Mouse (Mus musculus) kidney, adult 2 months (tissue): ENCODE measurements around the gene Acta1. TPM values are rescaled to one million over a fixed set of nuclear protein-coding genes. Genes with fewer than 3 reads are reported as not detected.

Experiments
- DNase-seq: peaks from one replicate; pipeline ENCODE4 v3.0.0; 2021
- H3K27ac ChIP-seq: fragments of 200-500 bp; 2 replicates; pipeline ENCODE4 v1.5.1; 2012; ENCODE audit warnings: low read depth, low read length, control low read depth, inconsistent platforms; ENCODE audit not compliant: insufficient read depth
- H3K27me3 ChIP-seq: fragments of 200-500 bp; replicated peaks from 2 replicates; pipeline ENCODE4 v1.6.1; 2012; ENCODE audit warnings: mild to moderate bottlenecking, moderate library complexity, low read length, inconsistent platforms; ENCODE audit not compliant: control insufficient read depth, insufficient read depth
- H3K36me3 ChIP-seq: fragments of 200-500 bp; 2 replicates; pipeline ENCODE4 v1.6.1; 2012; ENCODE audit warnings: mild to moderate bottlenecking, moderate library complexity, low read length, inconsistent platforms; ENCODE audit not compliant: control insufficient read depth, insufficient read depth
- H3K4me1 ChIP-seq: fragments of 200-500 bp; 2 replicates; pipeline ENCODE4 v1.6.1; 2011; ENCODE audit warnings: low read length; ENCODE audit not compliant: control insufficient read depth, insufficient read depth
- H3K4me3 ChIP-seq: fragments of 200-500 bp; 2 replicates; pipeline ENCODE4 v1.5.1; 2011; ENCODE audit warnings: mild to moderate bottlenecking, low read depth, low read length, control low read depth; ENCODE audit not compliant: insufficient read depth
- CTCF ChIP-seq: fragments of 200-500 bp; conservative IDR thresholded peaks from 2 replicates; pipeline ENCODE4 v1.5.1; 2011; ENCODE audit warnings: low read depth, mild to moderate bottlenecking, control low read depth, low read length, moderate library complexity, mixed read lengths; ENCODE audit not compliant: insufficient read depth, insufficient read length
- POLR2A ChIP-seq: fragments of 200-500 bp; IDR thresholded peaks from one replicate; pipeline ENCODE4 v1.6.1; 2011; ENCODE audit warnings: low read depth, low read length, control low read depth
- WGBS: fragments of 180-500 bp; shearing (Covaris S2); methylation state at CpG from one replicate; pipeline ENCODE4 v1.1.7; 2018; 5-methylcytosine and 5-hydroxymethylcytosine counted together
- polyA plus RNA-seq: library from polyadenylated mRNA; depleted of rRNA; stranded (reverse); fragments of >200 nt; gene quantifications from 2 replicates; pipeline ENCODE4 v1.2.3, GENCODE M21; 2012

The Acta1 gene
- polyA plus RNA-seq, 1 experiment: 665 TPM

DNA sequence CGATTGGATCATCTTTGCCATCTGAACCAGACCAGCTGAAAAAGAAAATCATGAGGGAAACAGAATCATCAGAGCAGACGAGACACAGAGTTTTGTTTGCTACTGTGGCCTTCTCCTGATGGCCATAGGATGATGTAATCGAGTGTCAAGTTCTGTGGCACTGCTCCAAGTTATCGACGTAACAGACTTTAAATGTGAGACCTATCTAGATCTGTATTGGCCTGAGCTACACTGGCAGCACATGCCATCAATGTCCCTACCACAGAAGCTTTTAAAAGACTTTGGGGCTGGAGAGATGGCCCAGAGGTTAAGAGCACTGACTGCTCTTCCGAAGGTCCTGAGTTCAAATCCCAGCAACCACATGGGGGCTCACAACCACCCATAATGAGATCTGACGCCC is 8.1 kb upstream of the Acta1 start:
- 86% methylated on average over 7 of the region's 7 CpGs for WGBS
- TF ChIP-seq POLR2A (no peak), CTCF (no peak)
- Histone ChIP-seq H3K4me1 (no peaks in the 10 kb centered on the region), H3K4me3 (no peak overlapping the region), H3K27me3 (no peaks in the 10 kb centered on the region), H3K36me3 (no peaks in the 10 kb centered on the region; the same call in 1 of the 2 replicates), H3K27ac (no peak overlapping the region)
- DNase-seq: no peak

DNA sequence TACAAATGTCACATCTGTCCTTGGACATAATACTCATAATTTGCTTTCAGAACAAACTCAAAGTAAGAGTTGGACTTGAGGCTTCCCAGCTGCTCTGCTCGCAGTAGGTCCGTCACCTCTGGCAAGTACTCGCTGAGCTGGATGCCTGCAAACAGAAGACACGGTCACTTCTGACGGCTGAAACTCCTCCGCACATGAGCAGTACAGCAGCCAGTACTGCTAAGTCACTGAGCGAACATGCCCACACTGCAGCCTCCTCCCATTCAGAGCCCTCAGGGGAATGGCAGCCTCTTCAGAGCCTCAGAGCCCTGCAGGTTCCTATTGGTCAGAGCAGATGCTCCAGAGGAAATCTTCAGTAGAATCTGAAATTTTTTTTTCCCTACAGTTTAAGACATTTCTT is 4.8 kb upstream of the Acta1 start:
- no peaks in the 10 kb centered on the region for H3K27me3 ChIP-seq
- no peaks in the 10 kb centered on the region for H3K4me1 ChIP-seq
- 83% methylated on average over 7 of the region's 7 CpGs for WGBS
- H3K4me3 ChIP-seq: no peak overlapping the region
- H3K36me3 ChIP-seq: no peaks in the 10 kb centered on the region; the same call in 1 of the 2 replicates
- no peak for DNase-seq
- H3K27ac ChIP-seq: no peak overlapping the region
- TF ChIP-seq CTCF (no peak), POLR2A (no peak)

DNA sequence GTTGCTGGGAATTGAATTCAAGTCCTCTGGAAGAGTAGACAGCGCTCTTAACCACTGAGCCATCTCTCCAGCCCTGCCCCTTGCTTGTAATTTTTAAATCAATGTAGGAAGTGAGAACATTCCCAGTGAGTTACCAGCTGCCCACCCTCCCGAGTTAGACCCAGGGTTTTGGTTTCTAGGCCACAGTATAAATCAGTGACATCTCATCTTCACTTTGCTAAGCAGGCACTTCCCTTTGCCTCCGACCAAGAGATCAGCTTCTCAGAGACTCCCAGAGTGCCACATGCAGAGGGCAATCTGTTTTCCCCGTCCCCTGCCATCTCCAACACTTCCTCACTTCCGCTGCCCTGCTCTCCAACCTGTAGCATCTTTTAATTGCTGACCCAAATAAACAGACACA is 4.0 kb upstream of the Acta1 start:
- no peak for DNase-seq
- TF ChIP-seq CTCF: no peak
- TF ChIP-seq POLR2A: no peak
- Histone ChIP-seq H3K4me3 (no peak overlapping the region), H3K27me3 (no peaks in the 10 kb centered on the region), H3K27ac (no peak overlapping the region), H3K36me3 (no peaks in the 10 kb centered on the region), H3K4me1 (no peaks in the 10 kb centered on the region)
- WGBS: 83% methylated on average over 5 of the region's 5 CpGs

DNA sequence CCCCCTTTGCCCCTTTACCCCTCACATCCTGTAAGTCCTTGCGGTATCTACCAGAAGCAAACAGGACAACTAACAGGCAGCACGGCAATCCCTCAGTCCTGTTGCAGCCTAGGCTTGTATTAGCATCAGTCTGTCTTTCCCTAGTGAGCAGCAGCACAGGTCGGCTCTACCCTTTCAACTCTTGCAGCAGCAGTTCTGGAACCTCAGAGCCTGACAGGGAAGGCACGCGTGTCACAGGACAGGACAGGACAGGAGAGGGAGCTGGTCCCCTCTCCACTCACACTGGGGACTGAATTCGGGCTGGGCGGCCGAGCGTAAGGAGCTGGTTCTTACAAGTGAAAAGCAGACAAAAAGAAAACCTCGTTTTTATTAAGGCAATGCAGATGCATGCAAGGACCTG is 2.2 kb upstream of the Acta1 start:
- TF ChIP-seq CTCF (no peak), POLR2A (no peak)
- Histone ChIP-seq H3K4me1 (no peaks in the 10 kb centered on the region), H3K27ac (no peak overlapping the region), H3K27me3 (no peaks in the 10 kb centered on the region; the same call in 1 of the 2 replicates), H3K36me3 (no peaks in the 10 kb centered on the region), H3K4me3 (no peak overlapping the region)
- no peak for DNase-seq
- 50% methylated on average over 10 of the region's 10 CpGs for WGBS

DNA sequence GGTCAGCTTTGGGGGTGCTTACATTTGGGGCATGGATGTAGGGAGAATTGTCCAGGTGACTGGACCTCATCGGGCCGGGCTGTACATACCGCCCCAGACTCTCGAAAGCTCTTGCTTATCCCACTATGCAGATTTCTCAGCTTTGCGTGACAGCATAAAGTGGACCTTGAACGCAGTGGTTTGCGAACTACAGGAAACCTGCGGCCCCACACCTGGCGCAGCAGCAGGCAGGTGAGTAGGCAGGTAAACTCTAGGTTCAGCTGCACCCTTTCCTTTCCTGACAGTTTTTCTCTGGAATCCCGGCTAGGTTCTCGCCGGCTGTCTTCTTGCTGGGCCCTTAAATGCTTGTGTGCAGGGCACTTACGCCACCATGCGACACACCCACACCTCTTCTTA is 1.8 kb upstream of the Acta1 start:
- 58% methylated on average over 14 of the region's 14 CpGs for WGBS
- TF ChIP-seq CTCF: no peak
- no peak for TF ChIP-seq POLR2A
- H3K27ac ChIP-seq: no peak overlapping the region
- no peaks in the 10 kb centered on the region for H3K4me1 ChIP-seq
- no peaks in the 10 kb centered on the region for H3K36me3 ChIP-seq
- H3K27me3 ChIP-seq: no peaks in the 10 kb centered on the region; the same call in 1 of the 2 replicates
- H3K4me3 ChIP-seq: no peak overlapping the region
- DNase-seq: no peak

DNA sequence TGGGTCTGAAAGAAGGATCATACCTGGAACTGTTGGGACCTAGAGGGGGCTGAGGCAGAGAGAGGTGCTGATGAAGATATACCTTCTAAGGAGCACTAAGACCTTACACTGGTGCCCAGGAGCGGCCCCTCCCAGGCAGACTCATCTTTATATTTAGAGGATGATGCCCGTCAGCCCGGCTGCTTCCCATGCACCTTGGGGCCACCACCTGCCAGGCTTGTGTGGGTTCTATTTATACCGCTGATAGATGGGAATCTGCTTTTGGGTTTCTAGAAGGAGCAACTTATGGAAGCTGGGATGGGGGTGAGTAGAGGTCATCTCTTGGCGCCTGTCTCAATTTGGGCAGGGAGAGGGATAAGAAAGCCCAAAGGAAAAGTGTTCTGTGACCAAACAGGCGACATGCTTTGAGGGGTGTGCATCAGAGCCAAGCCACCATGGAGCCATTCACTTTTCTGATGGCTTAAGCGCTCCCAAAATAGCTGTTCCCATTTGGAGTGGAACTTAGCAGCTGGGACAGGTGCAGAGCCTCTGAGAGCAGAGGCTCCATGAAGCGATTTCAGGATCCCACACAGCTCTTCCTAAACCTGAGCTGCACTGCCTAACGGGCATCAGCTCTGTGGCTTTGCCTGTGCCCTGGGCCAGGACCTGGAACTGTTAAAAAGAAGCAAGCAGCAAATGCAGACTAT is 1.3 kb upstream of the Acta1 start:
- H3K4me1 ChIP-seq: no peaks in the 10 kb centered on the region
- H3K27me3 ChIP-seq: no peaks in the 10 kb centered on the region; the same call in 1 of the 2 replicates
- no peak overlapping the region for H3K4me3 ChIP-seq
- DNase-seq: no peak
- WGBS: 70% methylated on average over 9 of the region's 9 CpGs
- H3K36me3 ChIP-seq: no peaks in the 10 kb centered on the region
- TF ChIP-seq POLR2A (no peak), CTCF (no peak)
- no peak overlapping the region for H3K27ac ChIP-seq

DNA sequence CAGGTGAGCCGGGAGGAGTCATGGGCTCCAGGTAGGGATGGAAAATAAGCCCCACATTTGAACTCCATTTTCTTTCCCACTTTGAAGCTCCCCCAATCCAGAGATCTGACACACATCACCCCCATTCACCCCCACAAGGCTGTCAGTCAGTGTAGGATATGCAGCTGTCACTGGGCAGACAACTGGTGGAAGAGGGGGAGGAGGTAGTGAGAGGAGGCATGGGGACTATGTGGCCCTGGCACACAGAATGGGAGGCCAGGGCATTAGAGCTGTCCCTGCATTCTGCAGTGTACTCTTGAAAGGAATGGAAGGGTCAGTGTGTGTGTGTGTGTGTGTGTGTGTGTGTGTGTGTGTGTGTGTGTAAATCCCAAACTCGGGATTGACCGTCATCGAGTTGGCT is 679 bp upstream of the Acta1 start:
- no peak for DNase-seq
- TF ChIP-seq POLR2A (no peak), CTCF (no peak)
- no peaks in the 10 kb centered on the region for H3K4me1 ChIP-seq
- WGBS: 73% methylated on average over 4 of the region's 4 CpGs
- H3K27me3 ChIP-seq: no peaks in the 10 kb centered on the region; the same call in 1 of the 2 replicates
- no peak overlapping the region for H3K4me3 ChIP-seq
- H3K36me3 ChIP-seq: no peaks in the 10 kb centered on the region
- no peak overlapping the region for H3K27ac ChIP-seq
